Mouse (Mus musculus) left cerebral cortex, postnatal 14 days (tissue): ENCODE measurements around the gene Cops7a. TPM values are rescaled to one million over a fixed set of nuclear protein-coding genes. Genes with fewer than 3 reads are reported as not detected.
A peak's percentile ranks its signal among the peaks of the same experiment; 100 is the strongest.

Experiments used
- DNase-seq, 2 experiments: peaks; one replicate each; pipeline ENCODE4 v3.0.0; 2021 to 2022; ENCODE audit warnings: low spot score in 2 of 2, mixed read lengths in 1 of 2
- intact Hi-C: fragments of 180-260 bp; cut with DNase I; formaldehyde crosslinking; loops from one replicate; pipeline ENCODE4 v1.15.1; 2025
- total RNA-seq, 2 experiments: library from RNA; stranded (reverse); gene quantifications; 2 replicates each; pipeline ENCODE4 v1.2.3; 2021

Gene Cops7a
- total RNA-seq, 2 experiments from 2014 or later, result 140 to 142 TPM

GRCm38 (mm10) chr6:124925173-124925793 is 40.1 kb downstream of the Cops7a start:
- intact Hi-C loops, result no loop called here
- no peak for DNase-seq

- DNase-seq, result no peak
- intact Hi-C loops, result no loop called here
These were observed 43.8 kb downstream of the Cops7a start for GRCm38 (mm10) chr6:124921539-124921938.

GRCm38 (mm10) chr6:124920318-124921085 is 44.8 kb downstream of the Cops7a start:
- intact Hi-C loops, result no loop called here
- DNase-seq, result no peak

GRCm38 (mm10) chr6:124919695-124920317 is 45.5 kb downstream of the Cops7a start, which contains the start of gene Ptms:
TSS of gene Ptms (minus strand) at chr6:124920103.
- peak; percentile 91 to 97 for DNase-seq

GRCm38 (mm10) chr6:124918890-124919627 is 46.3 kb downstream of the Cops7a start:
- intact Hi-C loops, result no loop called here
- DNase-seq, result no peak

More at GRCm38 (mm10) chr6:124919695-124920317, 45.5 kb downstream of the Cops7a start, which contains the start of gene Ptms:
- intact Hi-C loops, result no loop called here

GRCm38 (mm10) chr6:124918331-124918690 is 47.0 kb downstream of the Cops7a start:
- no peak for DNase-seq
- intact Hi-C loops, result no loop called here

GRCm38 (mm10) chr6:124917518-124918330 is 47.6 kb downstream of the Cops7a start:
- intact Hi-C loops, result loop anchor here (1.0 to 2.0 kb wide), 2 partner anchors 13 to 61 kb away; partner anchors contain the start of gene P3h3
- peak; percentile 90 to 93 for DNase-seq

- intact Hi-C loops, result loop anchor here (1.0 to 2.0 kb wide), 3 partner anchors 13 to 60 kb away; partner anchors contain the start of gene P3h3
- DNase-seq, result peak; percentile 84 to 91
These were observed 48.4 kb downstream of the Cops7a start for GRCm38 (mm10) chr6:124916695-124917517.

- intact Hi-C loops, result loop anchor here (1.0 to 2.0 kb wide), 2 partner anchors 12 to 59 kb away; partner anchors contain the start of gene P3h3
- DNase-seq, result peak; percentile 70 to 94
These were observed 49.2 kb downstream of the Cops7a start for GRCm38 (mm10) chr6:124915942-124916694.

- intact Hi-C loops, result no loop called here
- DNase-seq, result no peak
These were observed 50.0 kb downstream of the Cops7a start for GRCm38 (mm10) chr6:124915160-124915941.

GRCm38 (mm10) chr6:124914511-124914910 is 50.8 kb downstream of the Cops7a start:
- intact Hi-C loops, result no loop called here
- no peak for DNase-seq

GRCm38 (mm10) chr6:124913721-124914285 is 51.5 kb downstream of the Cops7a start:
- no peak for DNase-seq
- intact Hi-C loops, result no loop called here

- no peak for DNase-seq
- intact Hi-C loops, result no loop called here
These were observed 52.1 kb downstream of the Cops7a start for GRCm38 (mm10) chr6:124913214-124913613.

- intact Hi-C loops, result no loop called here
- DNase-seq, result no peak
These were observed 53.7 kb downstream of the Cops7a start, which contains the start of gene Lag3 for GRCm38 (mm10) chr6:124911533-124912218. TSS of gene Lag3 (minus strand) at chr6:124911705.

- intact Hi-C loops, result no loop called here
- no peak for DNase-seq
These were observed 55.3 kb downstream of the Cops7a start for GRCm38 (mm10) chr6:124910032-124910431.
